Mouse (Mus musculus): ENCODE data around the gene Gm8334. TPM values are rescaled to one million over a fixed set of nuclear protein-coding genes. Genes with fewer than 3 reads are reported as not detected.
"Not testable (repeated sequence)": the region's sequence is repeated elsewhere in the genome, so short reads cannot be mapped to it uniquely, and the experiment has no call there.

Gm8334 gene
- polyA plus RNA-seq (2012; ENCODE audit: insufficient read depth, insufficient read length, low replicate concordance, missing spikeins): not detected in 2 replicates

DNA sequence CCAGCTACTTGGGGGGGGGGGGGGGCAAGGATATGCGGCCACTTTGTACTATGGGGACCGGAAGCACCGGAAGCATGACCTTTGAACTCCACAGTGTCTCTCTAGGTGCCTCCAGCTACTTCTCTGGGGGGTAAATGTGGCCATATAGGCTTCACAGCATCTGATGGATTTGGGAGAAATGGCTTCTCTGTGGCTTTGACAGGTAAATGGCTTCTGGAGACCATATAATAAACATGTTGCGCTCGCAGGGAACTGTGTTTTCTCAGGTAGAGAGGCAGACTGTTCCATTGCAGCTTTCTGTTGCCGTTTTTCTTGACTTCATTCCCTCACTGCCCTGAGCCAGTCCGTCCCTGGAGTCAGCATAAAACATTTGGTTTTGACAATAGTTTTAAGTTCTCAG lies at the start of gene Gm8334:
Gene Gm8334, minus strand, starts transcription at position 101 of the 400 bp plus-strand sequence.
- H3K4me3 ChIP-seq (ENCODE audit: insufficient read depth, low read depth, low read length); H3K27ac ChIP-seq (ENCODE audit: insufficient read depth, low read depth, low read length); H3K4me1 ChIP-seq (ENCODE audit: control insufficient read depth, insufficient read depth, low read length): not testable (repeated sequence)
- 79% methylated on average over 4 of the region's 7 CpGs for WGBS

DNA sequence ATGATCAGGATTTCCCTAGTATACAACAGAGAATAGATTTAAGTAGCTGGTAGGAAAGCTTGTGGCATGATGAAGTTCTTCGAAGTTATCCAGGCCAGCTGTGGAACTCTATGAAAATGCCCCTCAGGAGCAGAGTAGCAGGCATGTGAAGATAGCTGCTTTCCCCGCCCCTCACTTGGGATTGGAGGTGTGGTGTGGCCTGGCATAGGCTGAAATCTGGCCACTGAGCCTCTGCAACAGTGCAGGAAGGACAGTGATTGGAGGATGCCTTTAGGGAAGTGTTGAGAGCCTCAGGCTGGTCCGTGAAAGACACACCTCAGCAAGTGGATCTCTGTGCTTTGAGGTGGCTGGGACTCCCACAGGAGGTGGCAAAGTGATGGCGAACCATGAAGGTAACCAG lies 48.3 kb upstream of the Gm8334 start, which contains the start of gene Gm15127:
Gene Gm15127, plus strand, starts transcription at position 301 of the 400 bp plus-strand sequence.
- not testable (repeated sequence) for H3K4me1 ChIP-seq (ENCODE audit: control insufficient read depth, insufficient read depth, low read length); H3K27ac ChIP-seq (ENCODE audit: insufficient read depth, low read depth, low read length); H3K4me3 ChIP-seq (ENCODE audit: insufficient read depth, low read depth, low read length)
- 72% methylated on average over 3 of the region's 4 CpGs for WGBS

Other genes starting within 250 kb of the Gm8334 start
- not detected in 2 replicates for gene Gm15114, start 126.2 kb downstream of the Gm8334 start, polyA plus RNA-seq (2012; ENCODE audit: insufficient read depth, insufficient read length, low replicate concordance, missing spikeins)
- gene Gm15127, start 48.4 kb upstream of the Gm8334 start, polyA plus RNA-seq (2012; ENCODE audit: insufficient read depth, insufficient read length, low replicate concordance, missing spikeins): not detected in 2 replicates
- gene Luzp4, start 242.5 kb upstream of the Gm8334 start, polyA plus RNA-seq (2012; ENCODE audit: insufficient read depth, insufficient read length, low replicate concordance, missing spikeins): not detected in 2 replicates